Comparison of ENCODE assay signal across 9 mouse cellular contexts in genomic region chr9:77964084-77964483, GRCm38 (mm10). TPM values are rescaled to one million over a fixed set of nuclear protein-coding genes. Genes with fewer than 3 reads are reported as not detected.
DNase-seq lines count a peak whose midpoint lies in the region; ATAC-seq and TF ChIP-seq lines count a peak whose summit lies in the region.
"Had no signal": no experiment of that assay in that cellular context is flagged by ENCODE, and none has a peak within 500 bp of the region (broad histone marks: within the 10 kb centered on the region; RNA-seq: fewer than 3 reads in every experiment).

No protein-coding gene starts in this region.

- no peak overlapping the region for H3K4me3 ChIP-seq in neural tube, embryonic 15.5 days (replicated peaks)
- H3K4me3 ChIP-seq in intestine, embryonic 16.5 days (ENCODE audit: low read length) = no peak overlapping the region
- no peak overlapping the region for H3K4me3 ChIP-seq in liver, embryonic 14.5 days (ENCODE audit: insufficient read depth in 1 of 2, low read depth in 2 of 2, low read length in 2 of 2)
- H3K4me3 ChIP-seq: neural tube, embryonic 12.5 days had no signal

- H3K36me3 ChIP-seq in neural tube, embryonic 15.5 days = peaks cover 14% of the 10 kb centered on the region
- H3K36me3 ChIP-seq in intestine, embryonic 16.5 days (ENCODE audit: control insufficient read depth, insufficient read depth, low read length) = no peaks in the 10 kb centered on the region
- H3K36me3 ChIP-seq in liver, embryonic 14.5 days (replicated peaks; ENCODE audit: control insufficient read depth, insufficient read depth, low read depth) = no peaks in the 10 kb centered on the region; the same call in 1 of the 2 replicates

- WGBS in neural tube, embryonic 15.5 days = 46% methylated on average over 14 of the region's 14 CpGs
- whole genome bisulfite sequencing in intestine, embryonic 16.5 days = 49% methylated on average over 14 of the region's 14 CpGs
- 74% methylated on average over 14 of the region's 14 CpGs for WGBS in liver, embryonic 14.5 days (ENCODE audit: insufficient replicate concordance)

- H3K4me1 ChIP-seq in neural tube, embryonic 15.5 days = peaks cover 12% of the 10 kb centered on the region
- peaks cover 10% of the 10 kb centered on the region for H3K4me1 ChIP-seq in intestine, embryonic 16.5 days (ENCODE audit: control insufficient read depth, insufficient read depth, low read length)
- no peaks in the 10 kb centered on the region; a peak in 1 of 4 replicates for H3K4me1 ChIP-seq in liver, embryonic 14.5 days (replicated peaks; ENCODE audit: control insufficient read depth in 2 of 2, insufficient read depth in 2 of 2, low read length in 1 of 2)

- H3K4me2 ChIP-seq in neural tube, embryonic 15.5 days = no peak overlapping the region
- H3K4me2 ChIP-seq in intestine, embryonic 16.5 days (ENCODE audit: low read depth, low read length) = 0 out of 2 replicates have a peak overlapping the region, but pooled peaks have one; percentile 14
- no peak overlapping the region for H3K4me2 ChIP-seq in liver, embryonic 14.5 days (ENCODE audit: low read depth)
- H3K4me2 ChIP-seq: neural tube, embryonic 12.5 days had no signal

- H3K27ac ChIP-seq in neural tube, embryonic 15.5 days (replicated peaks) = no peak overlapping the region
- no peak overlapping the region for H3K27ac ChIP-seq in intestine, embryonic 16.5 days (ENCODE audit: low read length)
- H3K27ac ChIP-seq in liver, embryonic 14.5 days = no peak overlapping the region
- H3K27ac ChIP-seq: neural tube, embryonic 12.5 days had no signal

- DNase-seq in neural tube, embryonic 10.5 days (ENCODE audit: extremely low spot score, low spot score) = peak; percentile 26
- DNase-seq in liver, embryonic 14.5 days (ENCODE audit: low read depth in 3 of 3, low spot score in 3 of 3) = no peak
- DNase-seq in cerebellum, postnatal 25 days = no peak
- DNase-seq in right cerebral cortex, postnatal 36 days (ENCODE audit: low spot score in 2 of 2) = no peak

- no peak for ATAC-seq in neural tube, embryonic 15.5 days (ENCODE audit: low FRiP score)
- peak; percentile 96 for ATAC-seq in intestine, embryonic 16.5 days
- ATAC-seq in liver, embryonic 14.5 days (ENCODE audit: insufficient read depth) = peak; percentile 37; the same call in 1 of the 2 replicates
- ATAC-seq in megakaryocyte-erythroid progenitor cell, adult 5-6 weeks (replicated peaks; ENCODE audit: low FRiP score, low TSS enrichment, poor library complexity, severe bottlenecking) = no peak
- no peak for ATAC-seq in inflammation-experienced regulatory T-cells, adult 6 months

- no peak for TF ChIP-seq CTCF in liver, embryonic 14.5 days (IDR thresholded peaks at IDR 0.05; ENCODE audit: low read depth)

- H3K9ac ChIP-seq in neural tube, embryonic 15.5 days (replicated peaks) = no peak overlapping the region
- no peak overlapping the region for H3K9ac ChIP-seq in intestine, embryonic 16.5 days (ENCODE audit: low read depth, low read length)
- H3K9ac ChIP-seq in liver, embryonic 14.5 days (replicated peaks) = no peak overlapping the region
- H3K9ac ChIP-seq: neural tube, embryonic 12.5 days had no signal

- no peaks in the 10 kb centered on the region for H3K27me3 ChIP-seq in neural tube, embryonic 15.5 days (replicated peaks)
- H3K27me3 ChIP-seq in intestine, embryonic 16.5 days (replicated peaks; ENCODE audit: control insufficient read depth, insufficient read depth, low read length) = no peaks in the 10 kb centered on the region
- H3K27me3 ChIP-seq in liver, embryonic 14.5 days (ENCODE audit: control insufficient read depth, insufficient read depth, low read length) = no peaks in the 10 kb centered on the region
- H3K27me3 ChIP-seq: neural tube, embryonic 12.5 days had no signal

- no peaks in the 10 kb centered on the region for H3K9me3 ChIP-seq in neural tube, embryonic 15.5 days (replicated peaks)
- H3K9me3 ChIP-seq in intestine, embryonic 16.5 days (ENCODE audit: control insufficient read depth, low read length) = no peaks in the 10 kb centered on the region
- no peaks in the 10 kb centered on the region for H3K9me3 ChIP-seq in liver, embryonic 14.5 days (ENCODE audit: control insufficient read depth, low read length)
- H3K9me3 ChIP-seq: neural tube, embryonic 12.5 days had no signal

- no peak for TF ChIP-seq EP300 in liver, embryonic 14.5 days (IDR thresholded peaks at IDR 0.05; ENCODE audit: low read depth)

RNA-seq across cellular contexts. Expression of gene Elovl5, which starts 46.9 kb away (rescaled TPM):
- 61.8 and 70.4 TPM in 2 replicates for polyA plus RNA-seq in neural tube, embryonic 15.5 days (2015; fragmentation: Nextera tagmentation; extraction: Ambion mirVana)
- polyA plus RNA-seq in intestine, embryonic 16.5 days (2015; fragmentation: Nextera tagmentation; extraction: Ambion mirVana) = 67.9 and 70.9 TPM in 2 replicates
- 9.7 and 10.5 TPM in 2 replicates for polyA plus RNA-seq in liver, embryonic 14.5 days (2012; rRNA removed)
- 15.7 and 19.3 TPM in 2 replicates for polyA plus RNA-seq in liver, embryonic 14.5 days (2014; fragmentation: Nextera tagmentation; extraction: Ambion mirVana)
- 25.5 and 29.9 TPM in 2 replicates for total RNA-seq in megakaryocyte-erythroid progenitor cell, adult 5-6 weeks (2014; fragmentation: Nextera tagmentation)
- total RNA-seq in megakaryocyte-erythroid progenitor cell, adult 5-6 weeks (2017) = 37.4 and 39.8 TPM in 2 replicates
- polyA plus RNA-seq in inflammation-experienced regulatory T-cells, adult 6 months (2017; shearing (Covaris generic)) = 100 to 1,000 TPM in 2 of 3 experiments, 10 to 100 TPM in 1; 97.0 to 142 (median 135) TPM

Comparison
In these comparisons a context has a peak if more than half of its experiments do, and no peak if none do; other contexts are left out.
1. ATAC-seq: peak in intestine, embryonic 16.5 days (single experiment) and liver, embryonic 14.5 days (single experiment); none in neural tube, embryonic 15.5 days (single experiment), megakaryocyte-erythroid progenitor cell, adult 5-6 weeks (single experiment) and inflammation-experienced regulatory T-cells, adult 6 months (single experiment).